Mouse (Mus musculus) liver, embryonic 14.5 days (tissue): ENCODE results near the gene Phlpp2. TPM values are rescaled to one million over a fixed set of nuclear protein-coding genes. Genes with fewer than 3 reads are reported as not detected.
"Not testable (repeated sequence)": the region's sequence is repeated elsewhere in the genome, so short reads cannot be mapped to it uniquely, and the experiment has no call there.

Source experiments
- ATAC-seq: fragments of 200-750 bp; cut with Nextera tagmentation; 2 replicates; pipeline ENCODE4 v1.8.0; 2017; ENCODE audit warnings: moderate number of reproducible peaks, mild to moderate bottlenecking, moderate library complexity; ENCODE audit not compliant: insufficient read depth
- DNase-seq, 3 experiments: peaks; one replicate each; pipeline ENCODE4 v3.0.0-alpha.2; 2012 to 2013; ENCODE audit warnings: low read depth in 3 of 3, low spot score in 3 of 3
- H3K27ac ChIP-seq: fragments of 300-500 bp; sonication (generic); 2 replicates; pipeline ENCODE4 v1.5.1; 2014; ENCODE audit warnings: moderate library complexity, mild to moderate bottlenecking, control low read depth, inconsistent platforms
- H3K27me3 ChIP-seq: fragments of 300-500 bp; sonication (generic); 2 replicates; pipeline ENCODE4 v1.6.1; 2014; ENCODE audit warnings: mild to moderate bottlenecking, low read length, moderate library complexity; ENCODE audit not compliant: control insufficient read depth, insufficient read depth
- H3K36me3 ChIP-seq: fragments of 300-500 bp; sonication (generic); replicated peaks from 2 replicates; pipeline ENCODE4 v1.6.1; 2014; ENCODE audit warnings: low read depth; ENCODE audit not compliant: control insufficient read depth, insufficient read depth
- H3K4me1 ChIP-seq, 2 experiments: fragments of 200-500 bp in 1 of 2; fragments of 300-500 bp in 1 of 2; sonication (generic) in 1 of 2; replicated peaks; 2 replicates each; pipeline ENCODE4 v1.6.1; 2012 to 2014; ENCODE audit warnings: antibody characterized with exemption in 1 of 2, inconsistent platforms in 1 of 2, low read length in 1 of 2; ENCODE audit not compliant: control insufficient read depth in 2 of 2, insufficient read depth in 2 of 2
- H3K4me2 ChIP-seq: fragments of 300-500 bp; sonication (generic); 2 replicates; pipeline ENCODE4 v1.6.1; 2014; ENCODE audit warnings: low read depth, mild to moderate bottlenecking, control low read depth, moderate library complexity
- H3K4me3 ChIP-seq, 2 experiments: fragments of 200-500 bp in 1 of 2; fragments of 300-500 bp in 1 of 2; sonication (generic) in 1 of 2; 2 replicates each; pipeline ENCODE4 v1.5.1; 2012 to 2014; ENCODE audit warnings: low read depth in 2 of 2, low read length in 2 of 2, mild to moderate bottlenecking in 2 of 2, control low read depth in 1 of 2, inconsistent platforms in 1 of 2, moderate library complexity in 1 of 2; ENCODE audit not compliant: insufficient read depth in 1 of 2
- H3K9ac ChIP-seq: fragments of 300-500 bp; sonication (generic); replicated peaks from 2 replicates; pipeline ENCODE4 v1.6.1; 2014; ENCODE audit warnings: mild to moderate bottlenecking, control low read depth, moderate library complexity
- H3K9me3 ChIP-seq: fragments of 300-500 bp; sonication (generic); 2 replicates; pipeline ENCODE4 v1.6.1; 2016; ENCODE audit warnings: low read length, mixed read lengths; ENCODE audit not compliant: control insufficient read depth
- CTCF ChIP-seq: IDR thresholded peaks from 2 replicates; pipeline ENCODE4 v1.5.1; 2016; ENCODE audit warnings: antibody characterized with exemption, low read depth, control low read depth
- EP300 ChIP-seq: IDR thresholded peaks from 2 replicates; pipeline ENCODE4 v1.6.1; 2016; ENCODE audit warnings: antibody characterized with exemption, low read depth
- WGBS: fragments of 180-500 bp; shearing (Covaris S2); extraction: QIAGEN DNeasy Blood & Tissue Kit; methylation state at CpG from one replicate; pipeline ENCODE4 v1.1.7; 2014; ENCODE audit not compliant: insufficient replicate concordance; 5-methylcytosine and 5-hydroxymethylcytosine counted together
- polyA plus RNA-seq, 2 experiments: library from polyadenylated mRNA; depleted of rRNA in 1 of 2; stranded (reverse) in 1 of 2; unstranded in 1 of 2; fragments of >200 nt; fragmentation: Nextera tagmentation in 1 of 2; extraction: Ambion mirVana in 1 of 2; gene quantifications; 2 replicates each; pipeline versions ENCODE4 v1.2.1 to v1.2.3; 2012 to 2014

Phlpp2 gene
- polyA plus RNA-seq, 2 experiments = 3.9 to 6.5 TPM

DNA sequence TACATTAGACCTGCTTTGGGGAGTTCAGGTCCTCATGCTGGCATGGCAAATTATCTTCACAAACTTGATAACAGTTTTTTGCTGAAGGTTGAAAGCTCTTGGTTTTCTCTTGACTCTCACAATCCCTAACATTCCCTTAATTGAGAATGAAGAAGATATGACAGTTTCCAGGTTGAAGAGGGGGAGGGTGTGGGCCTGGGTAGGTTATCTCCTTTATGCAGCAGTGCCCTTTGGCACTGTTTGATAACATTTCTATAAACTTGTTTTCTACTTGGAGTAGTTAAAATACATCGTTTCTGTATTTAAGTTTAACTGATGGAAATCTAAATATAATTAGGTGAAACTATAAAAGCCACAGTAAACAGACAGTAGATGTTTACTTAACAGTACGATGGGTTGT lies 3.5 kb upstream of the Phlpp2 start:
- peaks cover 42 to 51% of the 10 kb centered on the region in 2 experiments for H3K4me1 ChIP-seq
- peak overlapping the region; percentile 13 to 39; a peak in 3 of 4 replicates for H3K4me3 ChIP-seq
- H3K27ac ChIP-seq = peak overlapping the region; percentile 99
- H3K9ac ChIP-seq = peak overlapping the region; percentile 76
- H3K36me3 ChIP-seq = peaks cover 26% of the 10 kb centered on the region
- no peaks in the 10 kb centered on the region for H3K9me3 ChIP-seq
- DNase-seq (peak; percentile 78 to 84 (median 80)), ATAC-seq (peak; percentile 66)
- H3K27me3 ChIP-seq = no peaks in the 10 kb centered on the region
- peak; percentile 96 for TF ChIP-seq EP300
- TF ChIP-seq CTCF = no peak
- H3K4me2 ChIP-seq = peak overlapping the region; percentile 90
- 20% methylated on average over 2 of the region's 2 CpGs for WGBS

DNA sequence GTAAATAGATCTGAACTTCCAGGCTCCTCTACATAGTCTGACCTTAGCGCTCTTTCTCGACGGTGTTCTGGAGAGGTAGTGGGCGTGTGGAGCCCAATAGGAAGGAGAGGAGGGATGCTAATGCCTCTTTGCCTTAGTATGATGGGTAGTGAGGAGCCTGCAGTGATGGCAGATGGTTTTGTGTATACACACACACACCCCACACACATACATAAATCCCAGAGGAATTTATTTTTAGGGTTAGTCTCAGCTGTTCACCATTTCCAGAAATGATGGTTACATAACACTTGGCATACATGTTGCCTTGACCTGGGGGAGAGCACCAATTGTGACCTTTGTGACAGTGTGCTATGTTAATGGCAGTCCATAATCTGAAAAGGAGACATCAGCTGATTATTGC lies 2.8 kb upstream of the Phlpp2 start:
- WGBS = 17% methylated on average over 4 of the region's 4 CpGs
- H3K4me1 ChIP-seq = peaks cover 48 to 56% of the 10 kb centered on the region in 2 experiments
- peaks cover 21% of the 10 kb centered on the region for H3K36me3 ChIP-seq
- no peak for ATAC-seq
- TF ChIP-seq CTCF (no peak), EP300 (no peak)
- H3K9ac ChIP-seq = peak overlapping the region; percentile 74
- DNase-seq = no peak
- peak overlapping the region; percentile 90 for H3K4me2 ChIP-seq
- H3K27me3 ChIP-seq = no peaks in the 10 kb centered on the region
- H3K4me3 ChIP-seq = peak overlapping the region; percentile 26 to 32
- no peaks in the 10 kb centered on the region for H3K9me3 ChIP-seq
- peak overlapping the region; percentile 99 for H3K27ac ChIP-seq

DNA sequence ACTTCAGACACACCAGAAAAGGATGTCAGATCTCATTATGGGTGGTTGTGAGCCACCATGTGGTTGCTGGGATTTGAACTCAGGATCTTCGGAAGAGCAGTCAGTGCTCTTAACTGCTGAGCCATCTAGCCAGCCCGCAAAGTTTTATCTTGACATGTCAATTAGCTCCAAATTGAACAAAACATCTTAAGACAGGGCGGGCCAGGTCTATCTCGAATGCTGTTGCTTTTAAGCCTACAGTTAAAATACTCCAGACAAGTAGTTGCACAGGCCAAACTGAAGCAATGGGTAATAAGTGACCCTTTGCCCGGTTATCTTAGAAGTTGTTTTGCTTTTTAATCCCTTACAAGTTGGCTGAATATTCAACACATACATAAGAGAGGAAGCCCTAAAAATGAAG lies 1.7 kb upstream of the Phlpp2 start:
- TF ChIP-seq CTCF = no peak
- 0 out of 2 replicates have a peak, but pooled peaks have one; percentile 1 for TF ChIP-seq EP300
- peak overlapping the region; percentile 80 for H3K9ac ChIP-seq
- H3K9me3 ChIP-seq = no peaks in the 10 kb centered on the region
- H3K36me3 ChIP-seq = peaks cover 12% of the 10 kb centered on the region
- DNase-seq (no peak), ATAC-seq (no peak)
- WGBS = 45% methylated on average over 5 of the region's 5 CpGs
- H3K4me1 ChIP-seq = peaks cover 59 to 62% of the 10 kb centered on the region in 2 experiments
- peak overlapping the region in 1 of 2 experiments; percentile 97; a peak in 2 of 4 replicates for H3K4me3 ChIP-seq
- H3K27ac ChIP-seq = peak overlapping the region; percentile 96
- H3K4me2 ChIP-seq = peak overlapping the region; percentile 90
- no peaks in the 10 kb centered on the region for H3K27me3 ChIP-seq

DNA sequence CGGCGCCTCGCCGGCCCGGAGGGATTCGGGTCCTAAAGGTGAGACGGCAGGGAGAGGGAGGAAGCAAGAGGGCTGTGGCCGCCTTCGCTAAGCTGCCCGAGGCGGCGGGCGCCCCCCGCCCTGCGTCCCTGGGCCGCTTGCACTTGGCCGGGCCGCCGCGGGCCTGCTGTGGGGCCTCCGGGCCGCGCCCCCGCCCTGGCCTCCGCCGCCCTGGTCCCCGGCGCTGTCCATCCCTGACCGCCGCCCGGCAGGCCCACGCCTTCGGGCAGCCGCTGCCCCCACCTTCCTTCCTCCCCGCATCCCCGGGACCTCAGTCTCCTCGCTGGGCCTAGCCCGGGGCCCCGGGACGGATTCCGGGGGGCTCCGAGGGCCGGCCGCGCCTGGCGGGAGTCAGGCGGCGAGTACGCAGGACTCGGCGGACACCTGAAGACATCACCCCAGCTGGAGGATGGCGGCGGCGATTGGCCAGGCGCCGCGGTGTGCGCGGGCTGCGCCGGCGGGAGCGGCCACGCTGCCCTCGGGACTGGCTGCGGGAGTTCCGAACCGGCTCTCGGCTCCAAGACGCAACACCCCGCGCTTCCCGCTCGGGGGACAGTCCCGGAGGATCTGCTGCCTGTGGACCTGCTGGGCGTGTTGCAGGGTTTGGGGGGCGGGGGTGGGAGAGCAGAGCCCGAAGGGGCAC lies 479 bp downstream of the Phlpp2 start:
- TF ChIP-seq EP300 = no peak
- TF ChIP-seq CTCF = no peak
- H3K27me3 ChIP-seq = no peaks in the 10 kb centered on the region
- peaks cover 3% of the 10 kb centered on the region; the same call in 1 of the 2 replicates for H3K36me3 ChIP-seq
- ATAC-seq (peak; percentile 63), DNase-seq (no peak)
- peak overlapping the region; percentile 87 to 97 for H3K4me3 ChIP-seq
- under 1% methylated on average over 50 of the region's 78 CpGs for WGBS
- peak overlapping the region; percentile 90 for H3K4me2 ChIP-seq
- peak overlapping the region; percentile 98 for H3K9ac ChIP-seq
- H3K27ac ChIP-seq = peak overlapping the region; percentile 76
- no peaks in the 10 kb centered on the region for H3K9me3 ChIP-seq
- H3K4me1 ChIP-seq = peaks cover 47 to 48% of the 10 kb centered on the region in 2 experiments

DNA sequence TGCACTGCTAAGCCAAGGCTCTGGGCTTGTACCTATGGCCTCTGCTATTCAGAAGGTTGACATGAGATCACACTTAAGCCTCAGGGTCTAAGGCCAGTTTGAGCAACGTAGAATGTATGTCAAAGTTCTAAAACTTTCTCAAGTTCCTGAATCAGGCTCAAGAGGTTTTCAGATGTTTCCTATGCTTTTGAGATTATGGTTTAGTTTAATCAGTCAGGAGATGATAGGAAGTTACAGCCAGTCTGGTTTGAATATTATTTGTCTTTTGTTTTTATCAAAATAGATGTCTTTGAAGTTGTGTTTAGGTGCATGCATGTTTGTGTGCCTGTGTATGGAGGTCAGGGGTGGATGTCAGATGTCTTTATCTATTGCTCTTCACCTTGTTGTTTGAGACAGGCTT lies 2.7 kb downstream of the Phlpp2 start:
- Histone ChIP-seq H3K36me3 (0 out of 2 replicates have a peak, but pooled peaks cover 3% of the 10 kb centered on the region), H3K27ac (peak overlapping the region; percentile 34), H3K4me3 (peak overlapping the region in 1 of 2 experiments; percentile 3; a peak in 2 of 4 replicates), H3K9ac (peak overlapping the region; percentile 41; the same call in 1 of the 2 replicates), H3K27me3 (no peaks in the 10 kb centered on the region), H3K9me3 (no peaks in the 10 kb centered on the region), H3K4me2 (peak overlapping the region; percentile 90), H3K4me1 (peaks cover 28% of the 10 kb centered on the region in 2 experiments)
- no peak for ATAC-seq
- no peak for TF ChIP-seq EP300
- TF ChIP-seq CTCF = no peak
- 25% methylated on average over 1 of the region's 1 CpGs for WGBS
- DNase-seq = no peak

DNA sequence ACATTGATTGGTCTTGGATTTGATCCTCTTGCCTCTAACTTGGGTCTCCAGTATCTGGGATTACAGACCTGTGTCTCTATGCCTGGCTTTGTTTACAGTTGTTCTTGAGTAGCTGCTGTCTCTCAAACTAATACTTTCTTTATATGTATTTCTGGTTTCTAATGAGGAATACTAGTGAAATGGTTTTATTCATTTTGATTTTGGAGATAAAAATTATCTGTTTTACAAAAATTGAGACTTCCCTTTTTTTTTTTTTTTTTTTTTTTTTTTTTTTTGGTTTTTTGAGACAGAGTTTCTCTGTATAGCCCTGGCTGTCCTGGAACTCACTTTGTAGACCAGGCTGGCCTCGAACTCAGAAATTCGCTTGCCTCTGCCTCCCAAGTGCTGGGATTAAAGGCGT lies 5.5 kb downstream of the Phlpp2 start:
- Histone ChIP-seq H3K4me1 (peaks cover 13 to 18% of the 10 kb centered on the region in 2 experiments), H3K36me3 (peaks cover 20% of the 10 kb centered on the region)
- not testable (repeated sequence) for H3K27ac ChIP-seq, ATAC-seq, DNase-seq, H3K4me2 ChIP-seq, H3K9ac ChIP-seq, H3K27me3 ChIP-seq, H3K9me3 ChIP-seq, H3K4me3 ChIP-seq
- 84% methylated on average over 3 of the region's 3 CpGs for WGBS
